Mouse (Mus musculus): ENCODE results near the gene Relb. TPM values are rescaled to one million over a fixed set of nuclear protein-coding genes. Genes with fewer than 3 reads are reported as not detected.

Gene Relb
- total RNA-seq, 2 experiments from 2014 or later, result 5.1 to 7.9 TPM

- H3K27ac ChIP-seq, result no peak overlapping the region
- H3K4me3 ChIP-seq, result no peak overlapping the region
- DNase-seq, result no peak
- intact Hi-C loops (cut with DNase I), result loop anchor here (5.0 to 10.0 kb wide), 3 partner anchors 67 to 165 kb away; partner anchors contain the start of genes Ckm, Klc3 and Mark4
- TF ChIP-seq CTCF (IDR thresholded peaks at IDR 0.05), result no peak
These were observed 59.6 kb downstream of the Relb start for GRCm38 (mm10) chr7:19569647-19570046.

GRCm38 (mm10) chr7:19567426-19567825, 61.8 kb downstream of the Relb start:
- no peak for TF ChIP-seq CTCF (IDR thresholded peaks at IDR 0.05)
- Histone ChIP-seq H3K4me3 (no peak overlapping the region), H3K27ac (no peak overlapping the region)
- intact Hi-C loops (cut with DNase I), result no loop called here
- no peak for DNase-seq

- DNase-seq, result no peak
- intact Hi-C loops (cut with DNase I), result no loop called here
- TF ChIP-seq CTCF (IDR thresholded peaks at IDR 0.05), result no peak
- no peak overlapping the region for H3K27ac ChIP-seq
- no peak overlapping the region for H3K4me3 ChIP-seq
These were observed 63.4 kb downstream of the Relb start for GRCm38 (mm10) chr7:19565803-19566202.

DNA sequence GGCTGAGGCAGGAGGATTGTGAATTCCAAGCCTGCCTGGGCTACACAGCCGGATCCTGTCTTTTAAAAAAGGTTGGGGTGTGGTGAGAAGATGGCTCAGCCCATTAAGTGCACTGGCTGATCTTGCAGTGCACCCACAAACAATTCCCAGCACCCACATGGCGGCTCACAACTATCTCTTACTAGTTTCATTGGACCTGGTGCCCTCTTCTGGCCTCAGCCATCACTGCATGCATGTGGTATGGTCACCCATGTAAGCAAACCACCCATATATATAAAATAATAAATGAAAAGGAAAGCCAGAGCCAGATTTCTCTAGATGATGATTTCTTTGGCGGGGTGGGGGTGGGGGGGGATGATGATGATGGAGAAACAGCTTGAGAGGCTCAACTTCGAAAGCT, 64.8 kb downstream of the Relb start:
- DNase-seq, result no peak
- no peak overlapping the region for H3K27ac ChIP-seq
- intact Hi-C loops (cut with DNase I), result no loop called here
- peak; percentile 37; the same call in 1 of the 2 replicates for TF ChIP-seq CTCF (IDR thresholded peaks at IDR 0.05)
- no peak overlapping the region for H3K4me3 ChIP-seq

GRCm38 (mm10) chr7:19563884-19564283, 65.4 kb downstream of the Relb start:
- TF ChIP-seq CTCF (IDR thresholded peaks at IDR 0.05), result no peak
- Histone ChIP-seq H3K27ac (no peak overlapping the region), H3K4me3 (no peak overlapping the region)
- no peak for DNase-seq
- intact Hi-C loops (cut with DNase I), result no loop called here

- peak within 1 kb of the TSS; percentile 100 for H3K4me3 ChIP-seq
- DNase-seq, result peak; percentile 40
- intact Hi-C loops (cut with DNase I), result no loop called here
- no peak for TF ChIP-seq CTCF (IDR thresholded peaks at IDR 0.05)
- H3K27ac ChIP-seq, result peak within 1 kb of the TSS; percentile 98
These were observed 66.4 kb downstream of the Relb start, which contains the start of gene Ppp1r37 for GRCm38 (mm10) chr7:19562643-19563410. Gene Ppp1r37, minus strand, starts transcription at chr7:19563076.

DNA sequence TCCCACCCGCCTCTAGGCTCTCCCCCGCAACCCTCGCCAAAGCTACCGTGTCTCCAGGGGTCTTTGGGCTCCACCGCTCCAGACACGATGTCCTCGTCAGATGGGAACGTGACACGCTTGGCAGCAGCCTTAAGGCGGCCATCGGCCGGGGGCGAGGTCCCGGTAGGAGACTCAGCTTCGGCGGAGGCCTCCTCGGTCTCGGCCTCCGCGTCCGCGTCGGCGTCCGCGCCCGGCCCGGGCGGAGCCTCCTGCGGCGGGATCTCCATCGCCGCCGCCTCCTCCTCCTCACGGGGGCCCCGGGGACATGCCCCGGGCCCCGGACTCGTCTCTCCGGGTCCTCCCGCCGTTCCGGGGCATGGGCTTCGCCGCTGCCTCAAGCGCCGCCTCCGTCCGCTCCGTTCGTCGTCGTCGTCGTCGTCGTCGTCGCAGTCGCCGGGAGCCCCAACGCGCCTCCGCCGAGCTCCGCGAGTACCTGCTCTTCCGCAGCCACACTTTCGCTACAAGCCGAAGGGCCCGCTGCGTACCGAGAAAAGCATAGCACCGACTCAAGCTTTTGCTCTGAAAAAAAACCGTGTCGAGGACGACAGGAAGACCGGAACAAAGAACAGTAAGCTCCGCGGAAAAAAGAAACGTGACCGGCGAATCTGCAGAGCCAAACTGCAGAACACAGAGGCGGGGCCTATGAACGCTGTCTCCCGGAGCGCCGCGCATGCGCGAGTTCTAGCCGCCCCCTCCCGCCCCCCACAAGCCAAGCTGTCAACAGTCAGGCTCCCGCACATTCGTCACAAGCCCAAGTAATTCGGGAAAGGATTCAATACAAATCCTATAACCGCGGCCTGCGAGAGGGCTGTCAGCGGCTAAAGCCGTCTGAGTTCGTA, 67.2 kb downstream of the Relb start:
- intact Hi-C loops (cut with DNase I), result no loop called here
- no peak for TF ChIP-seq CTCF (IDR thresholded peaks at IDR 0.05)

DNA sequence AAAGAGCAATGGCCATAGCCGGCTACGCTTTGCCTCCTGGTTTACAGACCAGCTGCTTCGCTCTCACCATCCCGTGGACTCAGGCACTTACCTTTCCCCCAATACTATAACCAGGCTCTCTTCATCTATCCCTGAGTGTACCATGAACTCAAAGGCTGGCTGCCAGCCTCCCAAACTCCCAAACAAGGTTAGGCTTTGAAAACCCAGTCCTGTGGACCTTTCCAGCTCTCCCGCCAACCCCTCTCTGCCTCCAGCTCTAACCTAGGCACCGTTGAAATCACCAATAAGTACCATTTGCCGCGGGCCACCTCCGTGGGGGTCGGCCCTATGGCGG, 67.8 kb downstream of the Relb start:
- Histone ChIP-seq H3K4me3 (peak overlapping the region; percentile 100), H3K27ac (peak overlapping the region; percentile 98)
- no peak for TF ChIP-seq CTCF (IDR thresholded peaks at IDR 0.05)
- intact Hi-C loops (cut with DNase I), result no loop called here
- no peak for DNase-seq

More for the DNA sequence above, 67.2 kb downstream of the Relb start:
- peak overlapping the region; percentile 98 for H3K27ac ChIP-seq
- peak overlapping the region; percentile 100 for H3K4me3 ChIP-seq
- peak; percentile 96 for DNase-seq

DNA sequence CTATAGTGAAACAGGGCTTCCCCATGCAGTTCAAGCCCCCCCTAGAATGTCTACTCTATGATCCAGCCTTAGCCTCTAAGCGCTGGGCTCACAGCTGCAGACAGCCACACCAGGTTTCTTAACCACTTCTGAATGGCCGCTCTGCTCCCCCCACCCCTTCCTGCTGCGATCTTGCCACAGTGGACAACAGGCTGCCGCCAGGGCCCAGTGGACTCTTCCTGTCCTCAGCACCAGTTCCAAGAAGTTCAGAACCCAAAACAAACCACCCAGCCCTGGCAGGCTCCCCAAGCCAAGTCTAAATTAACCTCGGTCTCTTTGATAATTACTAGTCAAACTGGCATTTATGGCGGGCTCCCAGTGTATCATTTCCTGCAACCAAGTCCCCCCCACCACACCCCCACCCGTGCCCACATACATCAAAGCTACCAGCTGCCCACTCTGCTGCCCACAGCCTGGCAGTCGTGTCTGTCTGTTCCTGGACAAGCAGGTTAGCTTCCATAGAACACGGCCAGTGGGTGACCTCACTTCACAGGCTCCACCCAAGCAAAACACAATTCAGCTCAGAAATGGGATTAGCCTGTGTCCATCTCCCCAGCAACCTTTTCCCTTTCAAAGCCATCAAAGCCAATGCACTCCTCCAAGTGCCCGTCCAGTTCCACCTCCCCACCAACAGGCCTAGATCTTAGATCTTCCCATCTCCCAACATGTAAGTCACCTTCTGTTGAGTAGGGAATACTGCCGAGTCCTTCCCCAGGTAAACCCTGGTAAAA, 68.6 kb downstream of the Relb start:
- TF ChIP-seq CTCF (IDR thresholded peaks at IDR 0.05), result no peak
- intact Hi-C loops (cut with DNase I), result no loop called here
- peak overlapping the region; percentile 100 for H3K4me3 ChIP-seq
- peak overlapping the region; percentile 98 for H3K27ac ChIP-seq
- DNase-seq, result peak; percentile 33

DNA sequence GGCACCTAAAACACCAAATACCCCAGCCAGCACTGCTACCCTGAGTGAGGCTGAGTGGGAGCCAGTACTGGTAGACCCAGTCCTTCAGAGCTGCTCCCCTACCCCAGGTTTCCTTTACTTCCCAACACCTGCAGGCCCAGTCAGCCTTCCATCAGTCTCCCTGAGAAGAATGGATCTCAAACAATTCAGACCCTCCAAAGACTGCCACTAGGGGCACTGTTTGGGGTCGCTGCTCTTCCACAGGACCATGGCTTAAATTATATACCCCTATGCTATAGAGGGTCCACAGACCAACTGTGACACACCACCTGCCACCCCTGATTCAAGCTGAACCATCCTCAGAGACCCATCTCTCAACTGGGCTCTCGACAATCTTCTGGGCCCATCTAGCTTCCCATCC, 70.3 kb downstream of the Relb start:
- intact Hi-C loops (cut with DNase I), result no loop called here
- H3K27ac ChIP-seq, result peak overlapping the region; percentile 98
- peak overlapping the region; percentile 11 for H3K4me3 ChIP-seq
- no peak for DNase-seq
- peak; percentile 44 for TF ChIP-seq CTCF (IDR thresholded peaks at IDR 0.05)

- DNase-seq, result peak; percentile 55
- intact Hi-C loops (cut with DNase I), result no loop called here
- H3K27ac ChIP-seq, result peak overlapping the region; percentile 98
- peak overlapping the region; percentile 11 for H3K4me3 ChIP-seq
- no peak for TF ChIP-seq CTCF (IDR thresholded peaks at IDR 0.05)
These were observed 71.0 kb downstream of the Relb start for GRCm38 (mm10) chr7:19557982-19558900.

Data from gastrocnemius, adult 2 months (tissue).